In the genomic region with DNA sequence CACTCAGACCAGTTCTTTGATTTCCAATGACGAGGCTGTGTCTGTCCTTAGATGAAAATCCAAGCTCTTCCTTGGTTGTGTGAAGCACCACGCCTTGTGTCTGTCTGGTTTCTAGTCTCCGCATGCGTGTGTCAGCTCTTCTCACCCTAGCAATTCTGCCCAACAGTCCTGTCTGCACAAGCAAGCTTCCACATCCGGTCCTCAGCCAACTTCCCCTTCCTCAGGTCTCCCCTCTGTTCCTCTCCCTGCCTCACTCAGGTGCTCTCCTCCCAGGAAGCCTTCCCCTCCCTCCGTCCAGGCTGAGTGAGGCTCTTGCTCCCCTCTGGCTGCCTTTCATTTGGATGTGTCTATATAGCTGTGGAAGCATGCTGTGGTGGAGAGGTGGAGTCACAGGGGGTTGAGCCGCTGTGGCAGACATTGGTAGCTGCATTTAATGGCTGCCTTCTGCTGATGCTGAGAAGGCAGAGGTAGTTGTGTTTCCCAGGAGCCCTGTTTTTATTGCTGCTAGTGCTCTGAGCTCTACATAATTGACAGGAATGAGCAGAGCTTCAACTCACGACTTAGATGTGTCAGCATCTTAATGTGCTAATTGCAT, we compare ENCODE assay signal across 10 mouse cellular contexts.
A peak's percentile ranks its signal among the peaks of the same experiment; 100 is the strongest.
DNase-seq lines count a peak whose midpoint lies in the region; ATAC-seq and TF ChIP-seq lines count a peak whose summit lies in the region.
"Had no signal": no experiment of that assay in that cellular context is flagged by ENCODE, and none has a peak within 500 bp of the region (broad histone marks: within the 10 kb centered on the region; RNA-seq: fewer than 3 reads in every experiment).

No protein-coding gene starts in this region.

- H3K4me2 ChIP-seq in kidney, embryonic 15.5 days, result no peak overlapping the region

- no peak for TF ChIP-seq POLR2A in MEL (IDR thresholded peaks at IDR 0.05; ENCODE audit: control insufficient read depth in 1 of 2, insufficient read depth in 1 of 2, low read depth in 1 of 2, low read length in 2 of 2, poor library complexity in 1 of 2)

- WGBS in kidney, embryonic 15.5 days, result 63% methylated on average over 8 of the region's 8 CpGs

- no peaks in the 10 kb centered on the region for H3K27me3 ChIP-seq in kidney, embryonic 15.5 days
- H3K27me3 ChIP-seq in MEL (ENCODE audit: control insufficient read depth in 1 of 2, insufficient read depth in 2 of 2, low read length in 2 of 2), result no peaks in the 10 kb centered on the region
- H3K27me3 ChIP-seq: megakaryocyte, embryonic 14.5 days had no signal

- TF ChIP-seq EP300 in MEL (IDR thresholded peaks at IDR 0.05; ENCODE audit: low read depth in 1 of 2, low read length in 2 of 2), result peak in 1 of 2 experiments; percentile 16; a peak in 1 of 4 replicates

- TF ChIP-seq RAD21 in MEL (IDR thresholded peaks at IDR 0.05; ENCODE audit: low read depth, low read length), result no peak

- H3K4me1 ChIP-seq in kidney, embryonic 15.5 days, result peaks cover 43% of the 10 kb centered on the region
- peaks cover 39 to 53% of the 10 kb centered on the region in 2 experiments for H3K4me1 ChIP-seq in MEL (ENCODE audit: control insufficient read depth in 1 of 2, insufficient read depth in 2 of 2, low read length in 2 of 2)

- DNase-seq in kidney, adult 11 months, result no peak
- peak; percentile 64 for DNase-seq in MEL (ENCODE audit: low read depth, low spot score)
- no peak for DNase-seq in cerebellum, postnatal 36 days
- DNase-seq in adrenal gland, postnatal 36 days, result no peak
- DNase-seq in kidney, postnatal 4 days, result no peak
- DNase-seq: heart, postnatal 4 days had no signal

- TF ChIP-seq CTCF in MEL (IDR thresholded peaks at IDR 0.05 in 2 of 3, conservative IDR thresholded peaks at IDR 0.05 in 1 of 3; ENCODE audit: control insufficient read depth in 1 of 3, insufficient read depth in 1 of 3, low read depth in 2 of 3, low read length in 3 of 3, poor library complexity in 1 of 3, severe bottlenecking in 1 of 3), result no peak

- no peaks in the 10 kb centered on the region for H3K79me2 ChIP-seq in MEL (ENCODE audit: control insufficient read depth, insufficient read depth, low read length, poor library complexity)

- H3K4me3 ChIP-seq in kidney, embryonic 15.5 days (replicated peaks), result no peak overlapping the region
- no peak overlapping the region for H3K4me3 ChIP-seq in MEL (ENCODE audit: control insufficient read depth in 1 of 2, insufficient read depth in 1 of 2, low read depth in 2 of 2, low read length in 2 of 2)
- H3K4me3 ChIP-seq: megakaryocyte, embryonic 14.5 days had no signal

- H3K36me3 ChIP-seq in kidney, embryonic 15.5 days, result peaks cover 62% of the 10 kb centered on the region
- peaks cover 0 to 49% of the 10 kb centered on the region in 2 experiments for H3K36me3 ChIP-seq in MEL (ENCODE audit: control insufficient read depth in 1 of 2, insufficient read depth in 2 of 2, low read length in 2 of 2)

- H3K9ac ChIP-seq in kidney, embryonic 15.5 days, result no peak overlapping the region
- H3K9ac ChIP-seq in MEL (ENCODE audit: control insufficient read depth, low read depth, low read length, poor library complexity, severe bottlenecking), result no peak overlapping the region

- no peaks in the 10 kb centered on the region for H3K9me3 ChIP-seq in kidney, embryonic 15.5 days (replicated peaks)
- no peaks in the 10 kb centered on the region for H3K9me3 ChIP-seq in MEL (replicated peaks; ENCODE audit: insufficient read depth, low read length)
- H3K9me3 ChIP-seq: megakaryocyte, embryonic 14.5 days had no signal

- peak overlapping the region; percentile 42; the same call in 1 of the 2 replicates for H3K27ac ChIP-seq in kidney, embryonic 15.5 days
- peak overlapping the region; percentile 1; the same call in 1 of the 2 replicates for H3K27ac ChIP-seq in MEL (ENCODE audit: control insufficient read depth, low read depth, low read length)

- ATAC-seq in kidney, embryonic 15.5 days (replicated peaks; ENCODE audit: low FRiP score), result no peak
- peak; percentile 65 to 77 for ATAC-seq in hematopoietic stem cell, adult 5-6 weeks (replicated peaks in 1 of 2; ENCODE audit: insufficient read depth in 1 of 2, low FRiP score in 2 of 2, low TSS enrichment in 1 of 2, low read depth in 1 of 2, poor library complexity in 2 of 2, severe bottlenecking in 2 of 2)
- ATAC-seq in monocyte, adult 5-6 weeks (replicated peaks; ENCODE audit: insufficient number of reproducible peaks, low FRiP score, low TSS enrichment, poor library complexity, severe bottlenecking), result peak; percentile 40; the same call in 1 of the 2 replicates

TF ChIP-seq in MEL, 35 proteins besides CTCF, POLR2A, EP300 and RAD21:
- TF ChIP-seq ZKSCAN1 (IDR thresholded peaks at IDR 0.05; ENCODE audit: low read depth, low read length) (no peak), NRF1 (IDR thresholded peaks at IDR 0.05; ENCODE audit: insufficient read depth, low read depth, low read length, poor library complexity, severe bottlenecking) (0 out of 2 replicates have a peak, but pooled peaks have one; percentile 14)
